Mouse (Mus musculus): ENCODE data around the gene Nceh1. TPM values are rescaled to one million over a fixed set of nuclear protein-coding genes. Genes with fewer than 3 reads are reported as not detected.
A peak's percentile ranks its signal among the peaks of the same experiment; 100 is the strongest.
"Not testable (repeated sequence)": the region's sequence is repeated elsewhere in the genome, so short reads cannot be mapped to it uniquely, and the experiment has no call there.

Gene Nceh1
- polyA plus RNA-seq, 1 experiment from 2014 or later, result 13.8 TPM

DNA sequence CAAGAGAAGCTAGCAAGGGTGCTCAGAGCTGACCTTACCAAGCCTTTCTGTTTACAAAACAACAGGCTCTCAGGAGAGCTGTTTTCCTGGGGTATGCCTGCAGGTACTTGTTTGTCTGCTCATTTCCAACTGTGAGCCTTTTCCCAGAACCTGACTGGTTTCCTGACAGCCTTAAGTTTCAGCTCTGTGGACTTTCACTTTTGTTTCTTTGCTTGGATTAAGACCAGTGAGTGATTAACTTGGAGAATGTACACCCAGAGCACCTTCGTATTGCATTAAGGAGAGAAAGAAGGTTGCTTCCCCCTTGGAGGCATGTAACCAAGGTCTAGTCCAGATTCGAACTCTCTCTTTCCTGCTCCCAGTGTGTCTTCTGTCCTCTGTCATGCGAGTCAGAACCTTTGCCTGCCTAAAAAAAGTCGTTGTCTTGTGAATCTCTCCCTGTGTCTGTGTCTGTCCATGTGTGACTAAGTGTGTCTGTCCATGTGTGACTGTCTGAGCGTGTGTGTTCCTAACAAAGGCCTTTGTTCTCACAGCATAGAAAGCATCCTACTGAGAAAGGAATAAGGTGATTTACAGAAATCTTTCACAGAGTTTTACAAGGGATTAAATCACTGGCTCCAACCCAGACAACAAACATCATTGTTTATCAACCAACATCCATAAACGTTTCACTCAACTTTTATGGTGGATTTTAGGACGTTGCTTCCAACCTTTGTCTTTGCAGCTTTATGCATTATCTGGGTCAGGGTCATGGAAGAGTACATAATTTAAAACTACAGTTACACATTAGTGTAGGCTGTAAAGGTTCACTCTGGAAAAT lies 90.4 kb downstream of the Nceh1 start:
- no peak overlapping the region for H3K9ac ChIP-seq
- no peak overlapping the region for H3K4me3 ChIP-seq
- no peaks in the 10 kb centered on the region for H3K27me3 ChIP-seq
- no peak overlapping the region for H3K27ac ChIP-seq (replicated peaks)
- no peaks in the 10 kb centered on the region for H3K9me3 ChIP-seq
- H3K4me1 ChIP-seq (replicated peaks), result no peaks in the 10 kb centered on the region
- H3K36me3 ChIP-seq, result no peaks in the 10 kb centered on the region
- WGBS, result 19% methylated on average over 7 of the region's 7 CpGs
- ATAC-seq (ENCODE audit: low FRiP score, low read depth), result no peak
- no peak overlapping the region for H3K4me2 ChIP-seq

DNA sequence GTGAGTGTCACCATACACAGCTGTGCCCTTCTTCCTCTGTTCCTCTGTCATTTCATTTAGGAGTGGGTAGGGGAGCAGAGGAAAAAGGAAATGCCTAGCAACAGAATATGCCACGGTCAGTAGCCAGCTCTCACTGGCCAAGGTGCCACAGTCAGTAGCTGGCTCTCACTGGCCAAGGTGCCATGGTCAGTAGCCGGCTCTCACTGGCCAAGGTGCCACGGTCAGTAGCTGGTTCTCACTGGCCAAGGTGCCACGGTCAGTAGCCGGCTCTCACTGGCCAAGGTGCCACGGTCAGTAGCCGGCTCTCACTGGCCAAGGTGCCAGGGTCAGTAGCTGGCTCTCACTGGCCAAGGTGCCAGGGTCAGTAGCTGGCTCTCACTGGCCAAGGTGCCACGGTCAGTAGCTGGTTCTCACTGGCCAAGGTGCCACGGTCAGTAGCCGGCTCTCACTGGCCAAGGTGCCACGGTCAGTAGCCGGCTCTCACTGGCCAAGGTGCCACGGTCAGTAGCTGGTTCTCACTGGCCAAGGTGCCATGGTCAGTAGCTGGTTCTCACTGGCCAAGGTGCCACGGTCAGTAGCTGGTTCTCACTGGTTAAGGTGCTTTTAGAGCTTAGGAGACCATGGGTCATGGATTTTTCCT lies 96.6 kb downstream of the Nceh1 start:
- H3K4me2 ChIP-seq; H3K27me3 ChIP-seq; ATAC-seq (ENCODE audit: low FRiP score, low read depth); H3K9me3 ChIP-seq; H3K9ac ChIP-seq; H3K27ac ChIP-seq (replicated peaks); H3K36me3 ChIP-seq; H3K4me3 ChIP-seq: not testable (repeated sequence)
- peaks cover 11% of the 10 kb centered on the region for H3K4me1 ChIP-seq (replicated peaks)
- WGBS, result 97% methylated on average over 14 of the region's 14 CpGs

DNA sequence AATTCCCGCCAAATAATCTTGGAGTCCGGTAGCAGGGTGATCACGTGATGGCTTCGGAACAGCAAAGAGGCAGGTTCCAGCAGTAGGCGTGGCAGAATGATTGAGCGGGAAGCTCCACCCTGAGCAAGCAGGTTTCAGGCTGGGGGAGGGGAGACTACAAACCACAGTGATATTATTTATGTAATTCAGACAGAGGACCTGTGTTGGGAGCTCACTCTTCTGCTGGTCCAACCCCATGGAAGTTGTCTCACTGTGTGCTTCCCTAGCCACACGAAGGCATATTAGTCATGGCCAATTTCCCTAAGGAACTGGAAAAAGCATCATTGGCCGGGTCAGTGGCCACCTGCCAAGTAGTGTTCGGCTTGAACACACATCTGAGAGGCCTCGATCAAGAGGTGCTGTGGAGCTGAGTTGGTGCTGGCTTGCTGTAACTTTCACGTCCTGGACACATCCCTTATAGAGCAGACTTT lies 97.5 kb downstream of the Nceh1 start:
- Histone ChIP-seq H3K9me3 (no peaks in the 10 kb centered on the region), H3K9ac (no peak overlapping the region), H3K27ac (replicated peaks) (no peak overlapping the region), H3K36me3 (no peaks in the 10 kb centered on the region), H3K4me2 (no peak overlapping the region), H3K4me3 (no peak overlapping the region), H3K27me3 (no peaks in the 10 kb centered on the region), H3K4me1 (replicated peaks) (peaks cover 11% of the 10 kb centered on the region)
- no peak for ATAC-seq (ENCODE audit: low FRiP score, low read depth)
- WGBS, result 54% methylated on average over 11 of the region's 11 CpGs

DNA sequence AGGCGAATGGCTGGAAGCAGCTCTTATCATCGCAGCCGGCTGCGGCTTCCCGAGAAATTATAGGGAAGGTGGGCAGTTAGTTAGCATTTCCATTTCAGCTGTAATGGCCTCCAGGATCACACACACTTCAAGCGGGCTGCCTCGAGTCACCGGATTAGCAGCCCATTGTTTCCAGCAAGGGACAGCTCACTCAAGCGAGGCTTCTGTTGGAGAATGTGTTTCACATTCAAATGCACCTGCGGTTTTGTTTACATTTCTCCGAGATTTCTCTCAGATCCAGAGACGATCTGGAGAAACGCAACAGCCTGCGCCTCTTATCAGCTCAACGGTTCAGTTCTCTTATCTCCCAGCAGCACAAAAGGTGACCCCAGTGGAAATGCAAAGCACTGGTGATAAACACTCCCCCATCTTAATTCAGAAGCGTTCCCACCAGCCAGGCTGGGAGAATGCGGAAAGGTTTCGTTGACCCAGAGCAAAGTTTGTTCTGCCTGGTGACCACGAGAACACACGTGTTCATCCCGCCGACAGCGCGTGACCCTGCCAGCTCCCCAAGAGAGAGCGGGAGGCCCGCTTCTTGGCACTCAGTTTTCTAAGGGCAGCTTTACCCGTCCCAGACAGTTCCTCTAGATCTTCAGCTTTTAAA lies 100.4 kb downstream of the Nceh1 start:
- peak overlapping the region; percentile 66 for H3K4me2 ChIP-seq
- H3K36me3 ChIP-seq, result no peaks in the 10 kb centered on the region
- peak overlapping the region; percentile 65 for H3K27ac ChIP-seq (replicated peaks)
- H3K27me3 ChIP-seq, result no peaks in the 10 kb centered on the region
- 1% methylated on average over 27 of the region's 27 CpGs for WGBS
- no peaks in the 10 kb centered on the region for H3K9me3 ChIP-seq
- H3K9ac ChIP-seq, result peak overlapping the region; percentile 27
- ATAC-seq (ENCODE audit: low FRiP score, low read depth), result peak; percentile 63; the same call in 1 of the 2 replicates
- peak overlapping the region; percentile 36 for H3K4me3 ChIP-seq
- peaks cover 11% of the 10 kb centered on the region for H3K4me1 ChIP-seq (replicated peaks)

DNA sequence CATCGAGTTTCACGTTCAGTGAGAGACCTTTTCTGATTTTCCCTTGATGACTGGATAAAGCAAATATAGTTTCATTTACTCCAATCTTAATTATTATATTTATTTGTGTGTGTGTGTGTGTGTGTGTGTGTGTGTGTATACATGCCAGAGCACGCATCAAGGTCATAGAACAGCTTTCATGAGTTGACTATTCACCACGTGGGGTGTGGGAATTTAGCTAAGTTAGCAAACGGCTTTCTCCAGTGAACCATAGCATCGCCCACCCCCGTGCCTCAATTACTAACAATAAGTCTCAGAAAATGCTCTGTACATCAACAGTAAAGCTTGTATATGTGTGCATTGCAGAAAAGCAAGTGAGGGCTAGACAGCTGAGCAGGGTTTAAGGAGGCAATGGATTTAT lies 101.0 kb downstream of the Nceh1 start:
- no peak; the same call in 1 of the 2 replicates for ATAC-seq (ENCODE audit: low FRiP score, low read depth)
- peak overlapping the region; percentile 36 for H3K4me3 ChIP-seq

DNA sequence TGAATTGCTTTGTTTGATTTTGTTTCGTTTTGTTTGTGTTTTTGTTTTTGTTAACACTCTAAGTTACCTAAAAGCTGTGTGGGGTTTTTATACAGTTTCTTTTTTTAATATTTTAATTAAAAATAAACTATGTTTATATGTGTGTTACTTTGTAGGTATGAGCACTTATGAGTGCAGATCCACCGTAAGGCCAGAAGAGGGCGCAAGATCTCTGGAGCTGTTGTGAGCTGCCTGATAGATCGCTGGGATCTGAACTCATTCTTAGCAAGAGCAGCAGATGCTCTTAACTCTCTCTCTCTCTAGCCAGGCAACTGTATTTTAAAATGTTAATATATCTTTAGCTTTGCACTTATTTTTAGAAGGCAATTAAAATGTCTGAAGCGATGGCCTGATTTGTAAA lies 101.5 kb downstream of the Nceh1 start:
- H3K27me3 ChIP-seq, result no peaks in the 10 kb centered on the region
- no peak overlapping the region for H3K9ac ChIP-seq
- H3K9me3 ChIP-seq, result no peaks in the 10 kb centered on the region
- no peak overlapping the region for H3K27ac ChIP-seq (replicated peaks)
- H3K4me1 ChIP-seq (replicated peaks), result peaks cover 11% of the 10 kb centered on the region
- H3K36me3 ChIP-seq, result no peaks in the 10 kb centered on the region
- ATAC-seq (ENCODE audit: low FRiP score, low read depth), result no peak
- no peak overlapping the region for H3K4me3 ChIP-seq
- H3K4me2 ChIP-seq, result no peak overlapping the region
- WGBS, result 92% methylated on average over 5 of the region's 5 CpGs

More for the DNA sequence above, 101.0 kb downstream of the Nceh1 start:
- peaks cover 11% of the 10 kb centered on the region for H3K4me1 ChIP-seq (replicated peaks)
- no peaks in the 10 kb centered on the region for H3K27me3 ChIP-seq
- no peak overlapping the region for H3K27ac ChIP-seq (replicated peaks)
- no peaks in the 10 kb centered on the region for H3K9me3 ChIP-seq
- no peak overlapping the region for H3K9ac ChIP-seq
- WGBS, result 49% methylated on average over 7 of the region's 7 CpGs
- H3K36me3 ChIP-seq, result no peaks in the 10 kb centered on the region
- peak overlapping the region; percentile 66 for H3K4me2 ChIP-seq

DNA sequence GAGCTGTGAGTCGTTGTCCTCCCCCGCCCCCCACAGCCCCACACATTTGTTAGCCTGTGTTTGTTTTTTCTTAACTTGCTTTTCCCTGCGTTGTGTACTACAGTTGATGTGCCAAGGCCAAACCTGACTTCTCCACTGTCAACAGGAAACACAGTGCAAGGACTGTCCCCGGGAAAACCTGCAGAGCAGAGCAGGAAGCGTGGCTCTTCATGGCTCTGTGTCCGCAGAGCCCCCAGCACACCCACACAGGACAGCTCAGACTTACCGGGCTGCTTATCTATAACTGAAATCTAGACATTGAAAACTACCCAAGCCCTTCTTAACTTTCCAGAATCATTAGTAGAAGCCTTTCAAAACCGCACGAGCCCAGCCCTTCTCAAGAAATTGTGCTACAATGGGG lies 102.3 kb downstream of the Nceh1 start:
- WGBS, result 84% methylated on average over 9 of the region's 9 CpGs
- H3K27me3 ChIP-seq, result no peaks in the 10 kb centered on the region
- H3K4me3 ChIP-seq, result no peak overlapping the region
- H3K9me3 ChIP-seq, result no peaks in the 10 kb centered on the region
- no peak overlapping the region for H3K4me2 ChIP-seq
- no peak for ATAC-seq (ENCODE audit: low FRiP score, low read depth)
- no peaks in the 10 kb centered on the region for H3K36me3 ChIP-seq
- no peak overlapping the region for H3K27ac ChIP-seq (replicated peaks)
- H3K9ac ChIP-seq, result no peak overlapping the region
- H3K4me1 ChIP-seq (replicated peaks), result peaks cover 11% of the 10 kb centered on the region

DNA sequence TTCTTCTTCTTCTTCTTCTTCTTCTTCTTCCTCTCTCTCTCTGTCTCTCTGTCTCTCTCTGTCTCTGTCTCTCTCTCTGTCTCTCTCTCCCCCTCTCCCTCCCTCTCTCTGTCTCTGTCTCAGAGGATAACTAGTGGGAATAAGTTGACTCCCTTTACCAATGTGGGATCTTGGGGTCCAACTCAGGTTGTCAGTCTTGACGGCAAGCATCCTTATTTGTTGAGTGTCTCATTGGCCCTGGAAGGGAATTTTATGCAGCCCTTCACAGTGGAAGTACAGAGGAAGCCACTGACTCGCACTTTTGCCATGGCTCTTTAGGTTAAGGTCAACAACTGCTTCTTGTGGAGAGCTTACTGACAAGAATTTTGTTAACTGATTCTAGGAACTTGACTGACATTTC lies 105.5 kb downstream of the Nceh1 start:
- no peak overlapping the region for H3K9ac ChIP-seq
- H3K27me3 ChIP-seq, result no peaks in the 10 kb centered on the region
- WGBS, result 84% methylated on average over 2 of the region's 2 CpGs
- no peaks in the 10 kb centered on the region for H3K9me3 ChIP-seq
- ATAC-seq (ENCODE audit: low FRiP score, low read depth), result no peak
- no peak overlapping the region for H3K27ac ChIP-seq (replicated peaks)
- H3K4me1 ChIP-seq (replicated peaks), result peaks cover 4% of the 10 kb centered on the region
- H3K4me2 ChIP-seq, result no peak overlapping the region
- H3K4me3 ChIP-seq, result no peak overlapping the region
- H3K36me3 ChIP-seq, result no peaks in the 10 kb centered on the region

DNA sequence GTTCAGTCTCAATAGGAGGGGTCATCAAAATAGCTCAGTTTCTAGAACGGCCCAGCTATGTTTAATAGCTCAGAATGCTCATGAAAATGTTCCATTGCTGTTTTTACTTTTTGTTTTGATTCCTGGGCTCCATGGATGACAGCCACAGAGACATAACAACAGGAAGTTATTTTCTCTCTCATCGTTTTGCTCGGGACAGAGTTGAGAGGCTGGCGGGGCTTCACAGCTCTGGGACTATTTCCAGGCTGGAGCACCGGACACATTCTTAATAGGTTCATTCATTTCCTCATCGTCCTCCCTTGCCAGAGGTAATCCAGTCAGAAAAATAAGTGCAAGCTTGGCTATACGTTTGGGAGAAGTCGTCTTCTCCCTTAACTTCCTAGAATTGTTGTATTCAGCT lies 106.1 kb downstream of the Nceh1 start:
- Histone ChIP-seq H3K4me3 (no peak overlapping the region), H3K4me1 (replicated peaks) (no peaks in the 10 kb centered on the region), H3K27me3 (no peaks in the 10 kb centered on the region), H3K36me3 (no peaks in the 10 kb centered on the region), H3K9me3 (no peaks in the 10 kb centered on the region), H3K9ac (no peak overlapping the region), H3K27ac (replicated peaks) (no peak overlapping the region), H3K4me2 (no peak overlapping the region)
- WGBS, result 61% methylated on average over 8 of the region's 8 CpGs
- no peak for ATAC-seq (ENCODE audit: low FRiP score, low read depth)

DNA sequence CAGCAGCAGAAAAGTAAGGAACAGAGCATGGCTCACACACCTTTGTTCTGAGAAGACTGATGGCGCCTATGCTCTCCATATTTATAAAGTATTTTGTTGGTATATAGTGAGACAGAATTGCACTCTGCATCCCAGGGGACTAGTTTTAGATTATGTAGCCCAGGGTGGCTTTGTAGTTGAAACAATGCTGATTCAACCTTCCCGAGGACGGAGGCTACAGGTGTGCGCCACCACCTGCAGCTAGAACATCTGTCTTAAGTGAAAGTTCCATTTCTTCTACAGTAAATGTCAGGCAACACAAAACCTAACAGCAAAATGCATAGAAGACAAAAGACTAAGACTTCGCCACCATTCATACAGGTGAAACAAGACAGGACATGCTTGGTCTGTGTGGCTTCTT lies 107.5 kb downstream of the Nceh1 start:
- 86% methylated on average over 5 of the region's 5 CpGs for WGBS

DNA sequence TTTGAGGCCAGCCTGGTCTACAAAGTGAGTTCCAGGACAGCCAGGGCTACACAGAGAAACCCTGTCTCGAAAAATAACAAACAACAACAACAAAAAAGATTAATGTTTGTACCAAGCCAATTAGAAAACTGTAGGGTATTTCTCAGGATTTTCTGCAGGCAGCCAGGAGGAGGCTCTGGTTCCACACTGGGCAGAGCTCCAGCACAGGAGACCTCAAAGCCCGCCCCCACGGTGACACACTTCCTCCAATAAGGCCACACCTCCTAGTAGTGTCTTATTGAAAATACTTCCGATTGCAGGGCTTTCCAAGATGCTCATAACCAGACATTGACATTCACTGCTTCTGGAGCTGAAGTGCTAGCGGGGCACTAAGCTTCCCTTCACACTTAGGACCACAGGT lies 108.2 kb downstream of the Nceh1 start:
- 90% methylated on average over 5 of the region's 5 CpGs for WGBS
- H3K36me3 ChIP-seq; H3K4me3 ChIP-seq; H3K9ac ChIP-seq; H3K4me2 ChIP-seq; H3K27me3 ChIP-seq; H3K9me3 ChIP-seq; ATAC-seq (ENCODE audit: low FRiP score, low read depth); H3K27ac ChIP-seq (replicated peaks); H3K4me1 ChIP-seq (replicated peaks): not testable (repeated sequence)

More for the DNA sequence above, 107.5 kb downstream of the Nceh1 start:
- no peak overlapping the region for H3K27ac ChIP-seq (replicated peaks)
- H3K4me2 ChIP-seq, result no peak overlapping the region
- no peak overlapping the region for H3K9ac ChIP-seq
- no peaks in the 10 kb centered on the region for H3K9me3 ChIP-seq
- no peak for ATAC-seq (ENCODE audit: low FRiP score, low read depth)
- no peaks in the 10 kb centered on the region for H3K27me3 ChIP-seq
- H3K36me3 ChIP-seq, result no peaks in the 10 kb centered on the region
- H3K4me3 ChIP-seq, result no peak overlapping the region
- H3K4me1 ChIP-seq (replicated peaks), result no peaks in the 10 kb centered on the region

DNA sequence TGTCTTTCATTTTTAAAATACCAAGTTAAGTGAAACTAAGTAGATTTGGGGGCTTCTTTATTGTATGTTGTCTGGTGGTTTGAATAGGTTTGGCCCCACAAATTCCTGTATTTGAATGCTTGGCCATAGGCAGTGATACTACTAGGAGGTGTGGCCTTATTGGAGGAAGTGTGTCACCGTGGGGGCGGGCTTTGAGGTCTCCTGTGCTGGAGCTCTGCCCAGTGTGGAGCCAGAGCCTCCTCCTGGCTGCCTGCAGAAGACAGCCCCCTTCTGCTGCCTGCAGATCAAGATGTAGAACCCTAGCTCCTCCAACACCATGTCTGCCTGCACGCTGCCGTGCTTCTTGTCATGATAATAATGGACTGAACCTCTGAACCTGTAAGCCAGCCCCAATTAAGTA lies 108.6 kb downstream of the Nceh1 start:
- not testable (repeated sequence) for H3K4me1 ChIP-seq (replicated peaks); H3K4me2 ChIP-seq; H3K9ac ChIP-seq; H3K4me3 ChIP-seq; H3K9me3 ChIP-seq; H3K27me3 ChIP-seq; H3K36me3 ChIP-seq; ATAC-seq (ENCODE audit: low FRiP score, low read depth); H3K27ac ChIP-seq (replicated peaks)
- WGBS, result 91% methylated on average over 4 of the region's 4 CpGs

Measured in hindbrain, embryonic 15.5 days (tissue).